Mouse (Mus musculus): ENCODE data around the gene Dctn3.
"Not testable (repeated sequence)": the region's sequence is repeated elsewhere in the genome, so short reads cannot be mapped to it uniquely, and the experiment has no call there.

Dctn3 gene

GRCm38 (mm10) chr4:41722918-41723351 is at the start of gene Dctn3:
Gene Dctn3 (minus strand): TSS chr4:41723170.
- DNase-seq (ENCODE audit: low spot score in 2 of 2), result peak; percentile 82 to 87

- not testable (repeated sequence) for DNase-seq (ENCODE audit: low spot score in 2 of 2)
Measured at GRCm38 (mm10) chr4:41767301-41767700, 44.3 kb upstream of the Dctn3 start.

GRCm38 (mm10) chr4:41763176-41763575 is 40.2 kb upstream of the Dctn3 start:
- DNase-seq (ENCODE audit: low spot score in 2 of 2), result not testable (repeated sequence)

GRCm38 (mm10) chr4:41762688-41763114 is 39.7 kb upstream of the Dctn3 start:
- not testable (repeated sequence) for DNase-seq (ENCODE audit: low spot score in 2 of 2)

- DNase-seq (ENCODE audit: low spot score in 2 of 2), result no peak
Measured at GRCm38 (mm10) chr4:41762099-41762687, 39.2 kb upstream of the Dctn3 start.

- no peak for DNase-seq (ENCODE audit: low spot score in 2 of 2)
Measured at GRCm38 (mm10) chr4:41761680-41762079, 38.7 kb upstream of the Dctn3 start.

GRCm38 (mm10) chr4:41760911-41761310 is 37.9 kb upstream of the Dctn3 start:
- no peak for DNase-seq (ENCODE audit: low spot score in 2 of 2)

GRCm38 (mm10) chr4:41760288-41760721 is 37.3 kb upstream of the Dctn3 start:
- DNase-seq (ENCODE audit: low spot score in 2 of 2), result peak; percentile 70 to 83

- DNase-seq (ENCODE audit: low spot score in 2 of 2), result peak in 1 of 2 experiments; percentile 58
Measured at GRCm38 (mm10) chr4:41759656-41760287, 36.8 kb upstream of the Dctn3 start.

GRCm38 (mm10) chr4:41759206-41759605 is 36.2 kb upstream of the Dctn3 start:
- DNase-seq (ENCODE audit: low spot score in 2 of 2), result no peak

- no peak for DNase-seq (ENCODE audit: low spot score in 2 of 2)
Measured at GRCm38 (mm10) chr4:41758701-41759100, 35.7 kb upstream of the Dctn3 start.

GRCm38 (mm10) chr4:41758021-41758420 is 35.1 kb upstream of the Dctn3 start:
- DNase-seq (ENCODE audit: low spot score in 2 of 2), result no peak

- DNase-seq (ENCODE audit: low spot score in 2 of 2), result peak in 1 of 2 experiments; percentile 60
Measured at GRCm38 (mm10) chr4:41757321-41757720, 34.4 kb upstream of the Dctn3 start.

- peak in 1 of 2 experiments; percentile 61 for DNase-seq (ENCODE audit: low spot score in 2 of 2)
Measured at GRCm38 (mm10) chr4:41756440-41756839, 33.5 kb upstream of the Dctn3 start.

- peak; percentile 85 to 91 for DNase-seq (ENCODE audit: low spot score in 2 of 2)
Measured at GRCm38 (mm10) chr4:41755338-41756305, 32.7 kb upstream of the Dctn3 start, which contains the start of gene Sigmar1. Gene Sigmar1 (minus strand): TSS chr4:41756157.

GRCm38 (mm10) chr4:41754797-41755337 is 31.9 kb upstream of the Dctn3 start, which contains the start of gene Galt:
Gene Galt (plus strand): TSS chr4:41755228.
- peak in 1 of 2 experiments; percentile 59 for DNase-seq (ENCODE audit: low spot score in 2 of 2)

GRCm38 (mm10) chr4:41745021-41745420 is 22.1 kb upstream of the Dctn3 start:
- no peak for DNase-seq (ENCODE audit: low spot score in 2 of 2)

- DNase-seq (ENCODE audit: low spot score in 2 of 2), result no peak
Measured at GRCm38 (mm10) chr4:41744131-41744530, 21.2 kb upstream of the Dctn3 start.

GRCm38 (mm10) chr4:41741158-41741560 is 18.2 kb upstream of the Dctn3 start:
- DNase-seq (ENCODE audit: low spot score in 2 of 2), result peak; percentile 87 to 91

GRCm38 (mm10) chr4:41740380-41741157 is 17.6 kb upstream of the Dctn3 start:
- DNase-seq (ENCODE audit: low spot score in 2 of 2), result peak; percentile 56 to 63

GRCm38 (mm10) chr4:41739260-41739659 is 16.3 kb upstream of the Dctn3 start:
- peak in 1 of 2 experiments; percentile 56 for DNase-seq (ENCODE audit: low spot score in 2 of 2)

All from spleen, postnatal 4 days (tissue).